Mouse (Mus musculus): ENCODE measurements at regions not wholly inside any gene's neighbourhood (a gene's known extent, or its start where the extent isn't known, plus 50 kb on each side); places are given as distances from the start of the nearest gene placed in this dataset.

DNA sequence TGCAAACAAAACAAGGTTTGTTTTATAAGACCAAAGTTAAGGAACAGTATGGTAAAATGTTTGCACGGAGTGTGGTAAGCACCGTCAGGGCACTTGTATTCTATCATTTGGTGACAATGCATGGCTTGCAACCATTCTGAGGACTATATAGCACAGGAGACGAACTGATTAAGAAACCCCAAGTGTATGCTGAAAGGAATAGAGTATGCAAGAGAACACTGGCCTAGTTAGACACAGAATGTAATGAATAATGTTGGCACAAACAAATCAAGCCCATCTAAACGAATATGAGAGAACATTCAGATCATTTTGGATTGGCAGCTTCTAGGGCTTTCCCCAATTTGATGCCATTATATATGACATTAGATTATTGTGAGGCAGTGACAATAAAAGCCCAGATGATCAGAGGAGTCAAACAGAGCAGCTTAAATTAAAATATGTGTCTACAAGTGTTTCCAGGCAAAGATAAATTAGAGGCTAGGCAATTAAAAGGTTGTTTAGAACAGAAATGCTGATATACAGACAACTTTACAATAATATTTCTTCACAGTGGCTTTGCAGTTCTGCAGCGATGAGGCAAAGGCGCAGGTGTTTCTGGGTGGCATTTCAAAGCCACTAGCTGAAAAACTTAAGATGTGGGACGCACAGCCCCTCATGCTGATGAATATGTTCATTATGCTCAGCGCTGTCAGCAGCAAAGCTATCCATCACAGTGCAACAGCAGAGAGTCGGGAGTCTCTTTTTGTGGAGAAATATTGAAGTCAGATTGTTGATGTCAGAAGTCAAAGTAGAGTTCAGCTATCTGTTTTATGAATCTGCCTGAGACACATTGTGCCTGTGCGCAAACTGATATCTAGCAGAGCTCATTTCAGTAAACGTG, 456.9 kb downstream of the Prkd1 start:
- TF ChIP-seq TAL1 (conservative IDR thresholded peaks at IDR 0.05; ENCODE audit: low read depth, low read length) (no peak), CTCF (IDR thresholded peaks at IDR 0.05; ENCODE audit: low read depth, low read length) (no peak), GATA2 (IDR thresholded peaks at IDR 0.05; ENCODE audit: borderline replicate concordance, low read depth, low read length) (no peak), POLR2AphosphoS5 (IDR thresholded peaks at IDR 0.05; ENCODE audit: insufficient replicate concordance, low read depth, low read length) (no peak), GATA1 (IDR thresholded peaks at IDR 0.05; ENCODE audit: borderline replicate concordance, low read length) (no peak)
- DNase-seq (ENCODE audit: low spot score) (no peak), ATAC-seq (ENCODE audit: extremely low read depth, insufficient number of reproducible peaks, low FRiP score, poor library complexity, severe bottlenecking) (no peak)
- Histone ChIP-seq H3K36me3 (replicated peaks) (no peaks in the 10 kb centered on the region), H3K27me3 (ENCODE audit: insufficient read depth, low read length) (no peaks in the 10 kb centered on the region), H3K4me1 (ENCODE audit: insufficient read depth, low read depth, low read length) (no peaks in the 10 kb centered on the region), H3K9me3 (replicated peaks) (no peaks in the 10 kb centered on the region; the same call in 1 of the 2 replicates), H3K4me3 (ENCODE audit: low read depth, low read length) (no peak overlapping the region)

DNA sequence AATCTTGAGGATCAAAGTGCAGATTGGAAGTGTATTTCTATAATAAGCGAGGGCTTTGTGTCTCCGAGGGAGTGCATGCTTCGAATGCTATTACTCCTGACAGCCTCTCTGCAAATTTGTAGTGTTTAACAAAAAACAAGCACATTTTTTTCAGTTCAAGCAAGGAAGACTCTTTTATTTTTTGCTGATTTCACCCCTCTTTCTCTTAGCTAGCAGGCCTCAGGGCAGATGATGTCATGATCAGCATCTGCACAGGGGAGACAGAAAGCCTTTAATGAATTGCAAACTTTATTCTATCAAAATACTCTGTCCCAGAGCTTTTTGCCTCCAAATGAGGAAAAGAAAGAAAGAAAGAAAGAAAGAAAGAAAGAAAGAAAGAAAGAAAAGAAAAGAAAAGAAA, 455.4 kb downstream of the Prkd1 start:
- Histone ChIP-seq H3K4me3 (ENCODE audit: low read depth, low read length) (no peak overlapping the region), H3K27me3 (ENCODE audit: insufficient read depth, low read length) (no peaks in the 10 kb centered on the region), H3K9me3 (replicated peaks) (no peaks in the 10 kb centered on the region; the same call in 1 of the 2 replicates), H3K4me1 (ENCODE audit: insufficient read depth, low read depth, low read length) (no peaks in the 10 kb centered on the region), H3K36me3 (replicated peaks) (no peaks in the 10 kb centered on the region)
- no peak for ATAC-seq (ENCODE audit: extremely low read depth, insufficient number of reproducible peaks, low FRiP score, poor library complexity, severe bottlenecking)
- TF ChIP-seq POLR2AphosphoS5 (IDR thresholded peaks at IDR 0.05; ENCODE audit: insufficient replicate concordance, low read depth, low read length) (no peak), CTCF (IDR thresholded peaks at IDR 0.05; ENCODE audit: low read depth, low read length) (no peak), TAL1 (conservative IDR thresholded peaks at IDR 0.05; ENCODE audit: low read depth, low read length) (no peak), GATA1 (IDR thresholded peaks at IDR 0.05; ENCODE audit: borderline replicate concordance, low read length) (no peak), GATA2 (IDR thresholded peaks at IDR 0.05; ENCODE audit: borderline replicate concordance, low read depth, low read length) (no peak)
- no peak for DNase-seq (ENCODE audit: low spot score)

DNA sequence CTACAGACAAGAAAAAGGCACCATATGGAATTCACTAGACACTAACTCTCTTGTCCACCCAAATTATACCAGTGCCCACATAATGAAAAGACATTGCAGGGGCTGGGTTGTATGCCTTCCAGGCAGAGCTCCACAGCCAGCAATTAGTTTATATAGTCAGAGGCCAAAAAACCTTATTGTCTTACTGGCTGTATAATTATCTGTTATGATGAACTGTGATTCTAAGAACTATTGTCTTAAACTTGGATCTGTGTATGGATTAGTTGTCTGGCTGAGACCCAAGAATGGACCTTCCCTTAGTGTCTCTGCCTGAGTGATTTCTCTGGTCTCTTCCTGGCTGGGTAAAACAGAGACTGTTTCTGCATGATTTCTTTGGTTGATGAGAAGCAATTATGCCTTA, 454.2 kb downstream of the Prkd1 start:
- Histone ChIP-seq H3K9me3 (replicated peaks) (no peaks in the 10 kb centered on the region; the same call in 1 of the 2 replicates), H3K27me3 (ENCODE audit: insufficient read depth, low read length) (no peaks in the 10 kb centered on the region), H3K4me1 (ENCODE audit: insufficient read depth, low read depth, low read length) (no peaks in the 10 kb centered on the region), H3K4me3 (ENCODE audit: low read depth, low read length) (no peak overlapping the region), H3K36me3 (replicated peaks) (no peaks in the 10 kb centered on the region)
- DNase-seq (ENCODE audit: low spot score): no peak
- ATAC-seq (ENCODE audit: extremely low read depth, insufficient number of reproducible peaks, low FRiP score, poor library complexity, severe bottlenecking): no peak
- TF ChIP-seq TAL1 (conservative IDR thresholded peaks at IDR 0.05; ENCODE audit: low read depth, low read length): no peak
- TF ChIP-seq GATA1 (IDR thresholded peaks at IDR 0.05; ENCODE audit: borderline replicate concordance, low read length): no peak
- no peak for TF ChIP-seq POLR2AphosphoS5 (IDR thresholded peaks at IDR 0.05; ENCODE audit: insufficient replicate concordance, low read depth, low read length)
- TF ChIP-seq GATA2 (IDR thresholded peaks at IDR 0.05; ENCODE audit: borderline replicate concordance, low read depth, low read length): no peak
- TF ChIP-seq CTCF (IDR thresholded peaks at IDR 0.05; ENCODE audit: low read depth, low read length): no peak

DNA sequence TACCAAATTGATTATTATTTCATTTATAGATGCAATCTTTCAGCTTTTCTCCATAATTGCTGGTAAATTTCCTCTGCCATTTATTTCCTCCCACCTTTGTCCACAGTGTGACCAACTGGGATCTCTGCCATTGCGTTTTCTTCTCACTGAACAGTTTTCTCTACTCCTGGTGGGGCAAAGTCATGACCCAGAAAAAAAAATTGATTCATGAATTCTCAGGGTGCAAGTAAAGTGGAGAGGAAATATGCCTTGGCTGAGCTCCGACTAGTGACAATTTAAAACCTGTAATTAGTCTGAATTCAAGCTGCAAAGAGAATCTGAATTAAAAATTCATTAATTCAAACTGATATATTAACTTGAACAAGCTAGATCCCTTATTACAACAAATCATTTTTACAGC, 452.6 kb downstream of the Prkd1 start:
- no peak for ATAC-seq (ENCODE audit: extremely low read depth, insufficient number of reproducible peaks, low FRiP score, poor library complexity, severe bottlenecking)
- H3K9me3 ChIP-seq (replicated peaks): no peaks in the 10 kb centered on the region; the same call in 1 of the 2 replicates
- H3K27me3 ChIP-seq (ENCODE audit: insufficient read depth, low read length): no peaks in the 10 kb centered on the region
- no peak for DNase-seq (ENCODE audit: low spot score)
- H3K36me3 ChIP-seq (replicated peaks): no peaks in the 10 kb centered on the region
- H3K4me1 ChIP-seq (ENCODE audit: insufficient read depth, low read depth, low read length): no peaks in the 10 kb centered on the region
- H3K4me3 ChIP-seq (ENCODE audit: low read depth, low read length): no peak overlapping the region
- TF ChIP-seq CTCF (IDR thresholded peaks at IDR 0.05; ENCODE audit: low read depth, low read length) (no peak), GATA2 (IDR thresholded peaks at IDR 0.05; ENCODE audit: borderline replicate concordance, low read depth, low read length) (no peak), GATA1 (IDR thresholded peaks at IDR 0.05; ENCODE audit: borderline replicate concordance, low read length) (no peak), TAL1 (conservative IDR thresholded peaks at IDR 0.05; ENCODE audit: low read depth, low read length) (no peak), POLR2AphosphoS5 (IDR thresholded peaks at IDR 0.05; ENCODE audit: insufficient replicate concordance, low read depth, low read length) (no peak)

DNA sequence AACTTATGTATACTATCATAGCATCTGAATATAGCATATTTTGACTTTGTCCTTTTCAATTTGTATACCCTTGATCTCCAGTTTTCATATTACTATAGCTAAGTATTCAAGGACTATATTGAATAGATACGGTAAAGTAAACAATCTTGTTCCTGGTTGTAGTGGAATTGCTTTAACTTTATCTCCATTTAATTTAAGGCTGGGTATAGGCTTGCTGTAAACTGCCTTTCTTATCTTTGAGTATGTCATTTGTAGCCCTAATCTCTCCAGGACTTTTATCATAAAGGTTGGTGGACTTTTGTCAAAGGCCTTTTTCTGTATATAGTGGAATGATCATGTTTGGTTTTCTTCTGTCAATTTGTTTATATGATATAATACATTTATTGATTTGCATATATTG, 407.8 kb downstream of the Prkd1 start:
- no peak for TF ChIP-seq GATA2 (IDR thresholded peaks at IDR 0.05; ENCODE audit: borderline replicate concordance, low read depth, low read length)
- TF ChIP-seq TAL1 (conservative IDR thresholded peaks at IDR 0.05; ENCODE audit: low read depth, low read length): no peak
- no peak for TF ChIP-seq CTCF (IDR thresholded peaks at IDR 0.05; ENCODE audit: low read depth, low read length)
- no peaks in the 10 kb centered on the region for H3K27me3 ChIP-seq (ENCODE audit: insufficient read depth, low read length)
- ATAC-seq (ENCODE audit: extremely low read depth, insufficient number of reproducible peaks, low FRiP score, poor library complexity, severe bottlenecking) (no peak), DNase-seq (ENCODE audit: low spot score) (no peak)
- no peaks in the 10 kb centered on the region for H3K4me1 ChIP-seq (ENCODE audit: insufficient read depth, low read depth, low read length)
- no peaks in the 10 kb centered on the region for H3K36me3 ChIP-seq (replicated peaks)
- H3K4me3 ChIP-seq (ENCODE audit: low read depth, low read length): no peak overlapping the region
- no peaks in the 10 kb centered on the region for H3K9me3 ChIP-seq (replicated peaks)

DNA sequence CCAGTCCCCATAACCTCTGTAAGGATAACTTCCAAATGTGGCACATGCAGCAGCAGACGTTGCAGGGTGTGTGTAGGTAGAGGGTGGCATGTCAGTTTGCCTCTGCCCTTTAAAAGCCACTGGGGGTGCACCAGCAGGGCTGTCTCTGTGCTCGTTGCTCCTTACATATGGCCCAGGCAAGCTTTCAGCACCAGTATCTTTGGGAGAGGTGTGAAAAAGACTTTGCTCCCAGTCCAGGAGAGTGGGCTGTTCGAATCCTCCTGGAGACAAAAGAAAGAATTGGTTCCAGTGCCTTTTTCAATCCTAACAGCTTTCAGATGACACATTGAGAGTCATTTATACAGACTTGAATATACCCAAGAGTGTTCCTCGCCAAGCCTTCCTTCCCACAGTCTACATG, 390.0 kb downstream of the Prkd1 start:
- Histone ChIP-seq H3K27me3 (ENCODE audit: insufficient read depth, low read length) (no peaks in the 10 kb centered on the region), H3K4me1 (ENCODE audit: insufficient read depth, low read depth, low read length) (no peaks in the 10 kb centered on the region), H3K4me3 (ENCODE audit: low read depth, low read length) (no peak overlapping the region), H3K36me3 (replicated peaks) (no peaks in the 10 kb centered on the region), H3K9me3 (replicated peaks) (peaks cover 9% of the 10 kb centered on the region)
- DNase-seq (ENCODE audit: low spot score) (no peak), ATAC-seq (ENCODE audit: extremely low read depth, insufficient number of reproducible peaks, low FRiP score, poor library complexity, severe bottlenecking) (no peak)
- no peak for TF ChIP-seq POLR2AphosphoS5 (IDR thresholded peaks at IDR 0.05; ENCODE audit: insufficient replicate concordance, low read depth, low read length)
- TF ChIP-seq GATA2 (IDR thresholded peaks at IDR 0.05; ENCODE audit: borderline replicate concordance, low read depth, low read length): no peak
- no peak for TF ChIP-seq GATA1 (IDR thresholded peaks at IDR 0.05; ENCODE audit: borderline replicate concordance, low read length)

All from G1E (cell line).